Mouse (Mus musculus) olfactory bulb, adult 2 months (tissue): ENCODE data around the gene Ddx28.

Experiments
- CTCF ChIP-seq: fragments of 200-500 bp; IDR thresholded peaks from 2 replicates; pipeline ENCODE4 v1.5.1; 2012; ENCODE audit warnings: low read depth, mild to moderate bottlenecking, low read length, moderate library complexity; ENCODE audit not compliant: insufficient read depth
- POLR2A ChIP-seq: fragments of 200-500 bp; IDR thresholded peaks from 2 replicates; pipeline ENCODE4 v1.6.1; 2012; ENCODE audit warnings: mild to moderate bottlenecking, low read depth, low read length, moderate library complexity; ENCODE audit not compliant: insufficient read depth

DNA sequence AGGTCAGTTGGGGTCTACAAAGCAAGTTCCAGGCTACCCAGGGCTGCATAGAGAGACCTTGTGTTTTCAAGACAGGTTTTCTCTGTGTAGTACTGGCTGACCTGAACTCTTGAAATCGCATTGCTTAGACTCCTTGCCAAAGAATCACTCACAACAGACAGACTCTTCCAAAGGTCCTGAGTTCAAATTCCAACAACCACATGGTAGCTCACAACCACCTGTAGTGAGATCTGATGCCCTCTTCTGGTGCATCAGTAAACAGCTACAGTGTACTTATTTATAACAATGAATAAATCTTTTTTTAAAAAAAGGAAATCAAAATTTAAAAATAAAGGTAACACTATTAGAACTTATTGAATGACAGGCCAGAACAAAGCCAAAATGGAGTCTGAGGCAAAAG lies 30.5 kb downstream of the Ddx28 start:
- no peak for TF ChIP-seq POLR2A
- TF ChIP-seq CTCF: no peak
